Mouse (Mus musculus): ENCODE measurements around the gene Txnrd2. TPM values are rescaled to one million over a fixed set of nuclear protein-coding genes. Genes with fewer than 3 reads are reported as not detected.

Gene Txnrd2
- total and polyA plus RNA-seq, 3 experiments: 14.6 to 24.1 (median 22.0) TPM

GRCm38 (mm10) chr16:18416837-18417236, 9.3 kb upstream of the Txnrd2 start:
- DNase-seq (ENCODE audit: extremely low read depth): no peak
- Histone ChIP-seq H3K4me3 (replicated peaks in 1 of 3; ENCODE audit: low read depth in 2 of 3, low read length in 2 of 3, poor library complexity in 1 of 3) (no peak overlapping the region), H3K9ac (ENCODE audit: insufficient read depth, low read depth) (no peak overlapping the region), H3K27ac (ENCODE audit: insufficient read depth, low read depth) (no peak overlapping the region), H3K27me3 (replicated peaks) (no peaks in the 10 kb centered on the region), H3K79me2 (replicated peaks; ENCODE audit: control insufficient read depth, extremely low read depth, insufficient read depth, poor library complexity, severe bottlenecking) (no peaks in the 10 kb centered on the region), H3K4me1 (ENCODE audit: control insufficient read depth in 1 of 2, insufficient read depth in 2 of 2) (peaks cover 3 to 51% of the 10 kb centered on the region in 2 experiments; a peak in 2 of 4 replicates), H3K9me3 (replicated peaks; ENCODE audit: low read length) (no peaks in the 10 kb centered on the region), H3K4me2 (ENCODE audit: insufficient read depth, low read depth, poor library complexity, severe bottlenecking) (no peak overlapping the region), H3K36me3 (replicated peaks in 1 of 2; ENCODE audit: control insufficient read depth in 1 of 2, insufficient read depth in 1 of 2, low read length in 1 of 2) (peaks cover 24 to 85% of the 10 kb centered on the region in 2 experiments)
- dilution Hi-C loops (cut with MboI; ENCODE audit: extremely low pct_ligation_motif_present, extremely low pct_unique_long_range_greater_than_20kb, low sequenced_read_pairs) (no loop called here), in situ Hi-C loops (cut with MboI; ENCODE audit: low pct_ligation_motif_present, low pct_unique_long_range_greater_than_20kb, low sequenced_read_pairs) (no loop called here)
- TF ChIP-seq IRF4 (IDR thresholded peaks at IDR 0.05; ENCODE audit: low read depth, low read length) (no peak), CHD1 (IDR thresholded peaks at IDR 0.05; ENCODE audit: low read depth, low read length) (no peak), RAD21 (IDR thresholded peaks at IDR 0.05; ENCODE audit: low read depth, low read length) (no peak), CHD2 (IDR thresholded peaks at IDR 0.05; ENCODE audit: low read length) (no peak), HCFC1 (IDR thresholded peaks at IDR 0.05; ENCODE audit: low read depth, low read length) (no peak), MAZ (IDR thresholded peaks at IDR 0.05; ENCODE audit: low read depth, low read length) (no peak), JUND (conservative IDR thresholded peaks at IDR 0.05; ENCODE audit: low read depth, low read length) (no peak), USF2 (conservative IDR thresholded peaks at IDR 0.05; ENCODE audit: low read depth, low read length) (no peak), SMC3 (IDR thresholded peaks at IDR 0.05; ENCODE audit: low read depth, low read length) (no peak), KAT2A (IDR thresholded peaks at IDR 0.05; ENCODE audit: insufficient replicate concordance, low read length) (no peak), ELF1 (IDR thresholded peaks at IDR 0.05; ENCODE audit: low read depth, low read length) (no peak), MEF2A (IDR thresholded peaks at IDR 0.05; ENCODE audit: borderline replicate concordance, low read depth, low read length) (no peak)

- dilution Hi-C loops (cut with MboI; ENCODE audit: extremely low pct_ligation_motif_present, extremely low pct_unique_long_range_greater_than_20kb, low sequenced_read_pairs): no loop called here
- H3K79me2 ChIP-seq (replicated peaks; ENCODE audit: control insufficient read depth, extremely low read depth, insufficient read depth, poor library complexity, severe bottlenecking): no peaks in the 10 kb centered on the region
- TF ChIP-seq PAX5 (IDR thresholded peaks at IDR 0.05; ENCODE audit: low read length): no peak
- TF ChIP-seq SMC3 (IDR thresholded peaks at IDR 0.05; ENCODE audit: low read depth, low read length): no peak
- TF ChIP-seq KAT2A (IDR thresholded peaks at IDR 0.05; ENCODE audit: insufficient replicate concordance, low read length): no peak
- TF ChIP-seq USF2 (conservative IDR thresholded peaks at IDR 0.05; ENCODE audit: low read depth, low read length): no peak
- TF ChIP-seq TCF12 (IDR thresholded peaks at IDR 0.05; ENCODE audit: low read depth, low read length): no peak
- no peak for TF ChIP-seq BHLHE40 (IDR thresholded peaks at IDR 0.05; ENCODE audit: low read depth, low read length)
- no peak for TF ChIP-seq HCFC1 (IDR thresholded peaks at IDR 0.05; ENCODE audit: low read depth, low read length)
- TF ChIP-seq ZC3H11A (IDR thresholded peaks at IDR 0.05; ENCODE audit: low read depth, low read length): no peak
- no peak for TF ChIP-seq MEF2A (IDR thresholded peaks at IDR 0.05; ENCODE audit: borderline replicate concordance, low read depth, low read length)
- no peak for TF ChIP-seq MAFK (IDR thresholded peaks at IDR 0.05; ENCODE audit: insufficient replicate concordance, low read length)
- peaks cover 22 to 85% of the 10 kb centered on the region in 2 experiments for H3K36me3 ChIP-seq (replicated peaks in 1 of 2; ENCODE audit: control insufficient read depth in 1 of 2, insufficient read depth in 1 of 2, low read length in 1 of 2)
- H3K4me1 ChIP-seq (ENCODE audit: control insufficient read depth in 1 of 2, insufficient read depth in 2 of 2): peaks cover 3 to 44% of the 10 kb centered on the region in 2 experiments; a peak in 2 of 4 replicates
- DNase-seq (ENCODE audit: extremely low read depth): no peak
- no peaks in the 10 kb centered on the region for H3K27me3 ChIP-seq (replicated peaks)
- no peak overlapping the region for H3K27ac ChIP-seq (ENCODE audit: insufficient read depth, low read depth)
- H3K4me2 ChIP-seq (ENCODE audit: insufficient read depth, low read depth, poor library complexity, severe bottlenecking): no peak overlapping the region
- H3K4me3 ChIP-seq (replicated peaks in 1 of 3; ENCODE audit: low read depth in 2 of 3, low read length in 2 of 3, poor library complexity in 1 of 3): no peak overlapping the region
- no peaks in the 10 kb centered on the region for H3K9me3 ChIP-seq (replicated peaks; ENCODE audit: low read length)
- in situ Hi-C loops (cut with MboI; ENCODE audit: low pct_ligation_motif_present, low pct_unique_long_range_greater_than_20kb, low sequenced_read_pairs): no loop called here
- no peak overlapping the region for H3K9ac ChIP-seq (ENCODE audit: insufficient read depth, low read depth)
These were observed 8.7 kb upstream of the Txnrd2 start for GRCm38 (mm10) chr16:18417491-18417890.
